Mouse (Mus musculus) ES-E14 (cell line): ENCODE measurements around the gene Fubp3.

ENCODE experiments used
- CHD2 ChIP-seq: IDR thresholded peaks from 2 replicates; pipeline ENCODE4 v1.6.1; 2014; ENCODE audit warnings: mild to moderate bottlenecking, low read depth, low read length, inconsistent platforms
- HCFC1 ChIP-seq: IDR thresholded peaks from 2 replicates; pipeline ENCODE4 v1.6.1; 2012; ENCODE audit warnings: low read length, inconsistent platforms, borderline replicate concordance; ENCODE audit not compliant: insufficient read depth
- ZC3H11A ChIP-seq: IDR thresholded peaks from 2 replicates; pipeline ENCODE4 v1.6.1; 2012; ENCODE audit warnings: low read depth, mild to moderate bottlenecking, inconsistent platforms, low read length, borderline replicate concordance
- ZNF384 ChIP-seq: IDR thresholded peaks from 2 replicates; pipeline ENCODE4 v1.6.1; 2012; ENCODE audit warnings: low read depth, low read length, inconsistent platforms

DNA sequence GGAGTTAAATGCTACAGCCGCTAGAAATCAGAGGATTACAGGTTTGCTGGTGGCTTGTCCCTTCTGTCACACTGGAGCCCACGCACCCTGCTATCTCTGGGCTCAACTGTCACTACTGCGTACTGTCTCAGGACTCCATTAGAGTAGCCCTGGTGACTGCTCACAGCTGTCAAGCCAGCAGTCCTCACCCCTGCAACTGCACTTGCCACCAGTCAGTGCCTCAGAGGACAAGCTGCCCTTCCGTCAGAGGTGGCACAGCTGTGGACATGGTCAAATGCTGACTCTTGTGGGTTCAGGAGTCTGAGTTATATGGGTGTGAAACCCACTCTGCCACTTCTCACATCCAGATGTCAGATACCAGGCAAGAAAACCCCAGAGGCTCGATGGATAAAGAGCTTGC lies 33.7 kb upstream of the Fubp3 start:
- no peak for TF ChIP-seq ZC3H11A
- no peak for TF ChIP-seq CHD2
- TF ChIP-seq ZNF384: no peak
- TF ChIP-seq HCFC1: no peak
